Mouse (Mus musculus): ENCODE measurements at regions not wholly inside any gene's neighbourhood (a gene's known extent, or its start where the extent isn't known, plus 50 kb on each side); places are given as distances from the start of the nearest gene placed in this dataset.

DNA sequence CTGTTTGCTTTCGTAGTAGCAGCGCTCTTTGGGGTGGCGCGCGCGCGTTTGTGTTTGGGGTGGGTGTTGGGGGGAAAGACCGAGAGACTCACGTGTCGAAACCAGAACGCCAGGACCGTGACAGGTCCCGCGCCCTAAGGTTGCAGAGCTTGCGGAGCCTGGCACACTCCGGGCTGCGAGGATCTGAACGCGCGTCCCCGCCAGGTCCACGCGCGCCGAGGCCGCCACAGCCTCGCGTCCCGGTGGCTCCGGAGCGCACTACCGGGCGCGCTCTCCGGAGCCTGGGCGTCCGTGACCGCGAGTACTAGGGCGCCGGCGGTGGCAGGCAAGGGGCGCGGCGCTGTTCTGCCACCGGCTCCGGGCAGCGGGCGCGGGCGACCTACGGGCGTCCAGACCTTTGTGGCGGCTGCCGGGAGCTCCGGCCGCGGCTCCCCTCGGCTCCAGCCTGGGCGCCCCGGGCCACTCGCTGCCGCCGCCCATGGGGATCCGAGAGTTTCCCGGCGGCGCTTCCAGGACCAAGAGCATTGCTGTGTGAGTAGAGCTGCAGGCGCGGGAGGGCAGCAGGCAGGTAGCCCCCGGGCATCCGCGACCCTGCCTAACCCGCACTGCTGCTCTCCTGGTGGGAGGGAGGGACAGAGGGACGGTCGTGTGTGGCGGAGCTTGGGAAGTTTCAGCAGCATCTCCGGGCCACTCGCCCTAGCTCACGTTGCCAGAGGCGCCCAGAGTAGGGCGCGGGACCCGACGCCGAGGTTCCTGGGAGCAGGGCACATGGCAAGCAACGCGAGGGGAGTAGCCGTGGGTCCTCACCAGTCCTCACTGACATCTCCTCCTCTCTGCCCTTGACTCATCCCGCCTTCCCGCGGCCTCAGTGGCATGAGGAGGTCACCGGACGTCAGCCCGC lies 143.9 kb downstream of the Kcnk1 start:
- TF ChIP-seq CTCF (IDR thresholded peaks at IDR 0.05; ENCODE audit: extremely low read depth, insufficient read depth, low read length) (no peak), POLR2A (IDR thresholded peaks at IDR 0.05; ENCODE audit: extremely low read depth, insufficient read depth, low read length) (no peak)

Measured in cortical plate, adult 2 months (tissue).